Mouse (Mus musculus) lung, adult 2 months (tissue): ENCODE data around the gene Dbp. TPM values are rescaled to one million over a fixed set of nuclear protein-coding genes. Genes with fewer than 3 reads are reported as not detected.

Experiments used
- DNase-seq: peaks from one replicate; pipeline ENCODE4 v3.0.0; 2022
- H3K4me1 ChIP-seq: fragments of 200-500 bp; 2 replicates; pipeline ENCODE4 v1.6.1; 2011; ENCODE audit warnings: low read length; ENCODE audit not compliant: control insufficient read depth, insufficient read depth
- H3K4me3 ChIP-seq: fragments of 200-500 bp; replicated peaks from 2 replicates; pipeline ENCODE3; 2011; ENCODE audit warnings: low read depth, mild to moderate bottlenecking, control low read depth, low read length; ENCODE audit errors: extremely low read depth
- CTCF ChIP-seq: fragments of 200-500 bp; IDR thresholded peaks from 2 replicates; pipeline ENCODE4 v1.5.1; 2011; ENCODE audit warnings: mild to moderate bottlenecking, low read length, control low read depth; ENCODE audit not compliant: insufficient read depth
- POLR2A ChIP-seq: fragments of 200-500 bp; IDR thresholded peaks from 2 replicates; pipeline ENCODE4 v1.6.1; 2011; ENCODE audit warnings: low read depth, mild to moderate bottlenecking, control low read depth, low read length, borderline replicate concordance; ENCODE audit errors: extremely low read depth
- WGBS: fragments of 180-500 bp; shearing (Covaris S2); methylation state at CpG from one replicate; pipeline ENCODE4 v1.1.7; 2018; 5-methylcytosine and 5-hydroxymethylcytosine counted together
- polyA plus RNA-seq: library from polyadenylated mRNA; depleted of rRNA; stranded (reverse); fragments of >200 nt; gene quantifications from 2 replicates; pipeline ENCODE4 v1.2.3, GENCODE M21; 2012

The Dbp gene
- polyA plus RNA-seq, 1 experiment, result 43.1 TPM

GRCm38 (mm10) chr7:45710477-45711191 lies 5.7 kb downstream of the Dbp start:
- TF ChIP-seq POLR2A, result peak; percentile 66; the same call in 1 of the 2 replicates
- no peak for TF ChIP-seq CTCF
- no peak overlapping the region for H3K4me3 ChIP-seq
- WGBS, result 92% methylated on average over 20 of the region's 20 CpGs
- peaks cover 27% of the 10 kb centered on the region for H3K4me1 ChIP-seq
- DNase-seq, result no peak

- Histone ChIP-seq H3K4me3 (no peak overlapping the region), H3K4me1 (peaks cover 32% of the 10 kb centered on the region)
- no peak for DNase-seq
- TF ChIP-seq CTCF (no peak), POLR2A (no peak)
- 87% methylated on average over 24 of the region's 24 CpGs for WGBS
Observed at GRCm38 (mm10) chr7:45711316-45712021, 6.6 kb downstream of the Dbp start.

GRCm38 (mm10) chr7:45712022-45712757 lies 7.3 kb downstream of the Dbp start:
- TF ChIP-seq POLR2A, result peak; percentile 62; the same call in 1 of the 2 replicates
- no peak for TF ChIP-seq CTCF
- Histone ChIP-seq H3K4me3 (no peak overlapping the region), H3K4me1 (peaks cover 30% of the 10 kb centered on the region)
- 79% methylated on average over 21 of the region's 21 CpGs for WGBS
- DNase-seq, result peak; percentile 70

- DNase-seq, result no peak
- peaks cover 23% of the 10 kb centered on the region for H3K4me1 ChIP-seq
- TF ChIP-seq CTCF (no peak), POLR2A (peak; percentile 34; the same call in 1 of the 2 replicates)
- H3K4me3 ChIP-seq, result no peak overlapping the region
- WGBS, result 87% methylated on average over 16 of the region's 16 CpGs
Observed at GRCm38 (mm10) chr7:45713396-45713795, 8.5 kb downstream of the Dbp start.

GRCm38 (mm10) chr7:45713881-45714520 lies 9.1 kb downstream of the Dbp start:
- 74% methylated on average over 6 of the region's 6 CpGs for WGBS
- H3K4me1 ChIP-seq, result peaks cover 24% of the 10 kb centered on the region
- no peak for DNase-seq
- peak overlapping the region; percentile 71 for H3K4me3 ChIP-seq
- no peak for TF ChIP-seq CTCF
- no peak for TF ChIP-seq POLR2A

GRCm38 (mm10) chr7:45714630-45715089 lies 9.8 kb downstream of the Dbp start:
- TF ChIP-seq POLR2A (peak; percentile 34; the same call in 1 of the 2 replicates), CTCF (no peak)
- no peak for DNase-seq
- 8% methylated on average over 14 of the region's 14 CpGs for WGBS
- peak overlapping the region; percentile 71 for H3K4me3 ChIP-seq
- H3K4me1 ChIP-seq, result peaks cover 24% of the 10 kb centered on the region

- peak; percentile 94 for DNase-seq
- Histone ChIP-seq H3K4me3 (peak within 1 kb of the TSS; percentile 71), H3K4me1 (peaks cover 26% of the 10 kb centered on the region)
- 6% methylated on average over 34 of the region's 34 CpGs for WGBS
- TF ChIP-seq POLR2A (peak; percentile 61; the same call in 1 of the 2 replicates), CTCF (no peak)
Observed at GRCm38 (mm10) chr7:45715090-45715708, 10.3 kb downstream of the Dbp start, which contains the start of gene Rpl18. TSS of gene Rpl18 (plus strand) at chr7:45715457.

GRCm38 (mm10) chr7:45715741-45716459 lies 11.0 kb downstream of the Dbp start:
- no peak overlapping the region for H3K4me3 ChIP-seq
- DNase-seq, result no peak
- TF ChIP-seq POLR2A, result no peak
- no peak for TF ChIP-seq CTCF
- peaks cover 26% of the 10 kb centered on the region for H3K4me1 ChIP-seq
- 75% methylated on average over 19 of the region's 19 CpGs for WGBS
